Mouse (Mus musculus) CH12.LX (cell line): ENCODE measurements around the gene Lzts2.

Source experiments
- JUND ChIP-seq: conservative IDR thresholded peaks from 2 replicates; pipeline ENCODE4 v1.6.1; 2011; ENCODE audit warnings: low read depth, low read length, improper control_type of control experiment
- MAX ChIP-seq: IDR thresholded peaks from 2 replicates; pipeline ENCODE4 v1.6.1; 2011; ENCODE audit warnings: low read length, improper control_type of control experiment
- USF2 ChIP-seq: conservative IDR thresholded peaks from 2 replicates; pipeline ENCODE4 v1.6.1; 2011; ENCODE audit warnings: low read depth, low read length, improper control_type of control experiment

GRCm38 (mm10) chr19:45067170-45067569, 53.0 kb downstream of the Lzts2 start:
- TF ChIP-seq MAX (no peak), JUND (no peak), USF2 (no peak)
